8 mouse cellular contexts compared by ENCODE assay signal in genomic region chrX:136992191-136992965, GRCm38 (mm10). TPM values are rescaled to one million over a fixed set of nuclear protein-coding genes. Genes with fewer than 3 reads are reported as not detected.
DNase-seq lines count a peak whose midpoint lies in the region; ATAC-seq and TF ChIP-seq lines count a peak whose summit lies in the region.

No protein-coding gene starts in this region.

- no peaks in the 10 kb centered on the region for H3K9me3 ChIP-seq in hindbrain, postnatal 0 days (ENCODE audit: low read length)
- H3K9me3 ChIP-seq in midbrain, embryonic 14.5 days (ENCODE audit: control insufficient read depth, low read length): no peaks in the 10 kb centered on the region

- ATAC-seq in hindbrain, postnatal 0 days: peak; percentile 57
- peak; percentile 69 for ATAC-seq in midbrain, embryonic 14.5 days (ENCODE audit: low FRiP score, low TSS enrichment)

- H3K27ac ChIP-seq in gastrocnemius, adult 2 months: no peak overlapping the region
- peak overlapping the region; percentile 52; the same call in 1 of the 2 replicates for H3K27ac ChIP-seq in testis, adult 2 months (ENCODE audit: control insufficient read depth, insufficient read depth, low read depth, low read length)
- peak overlapping the region; percentile 85 for H3K27ac ChIP-seq in hindbrain, postnatal 0 days
- H3K27ac ChIP-seq in midbrain, embryonic 14.5 days (replicated peaks; ENCODE audit: low read depth, low read length): peak overlapping the region; percentile 92

- intact Hi-C loops in gastrocnemius, adult 2 months (cut with DNase I): no loop called here
- intact Hi-C loops in left cerebral cortex, postnatal 25 days (cut with DNase I): no loop called here

- peak overlapping the region; percentile 62 for H3K4me3 ChIP-seq in gastrocnemius, adult 2 months
- H3K4me3 ChIP-seq in testis, adult 2 months (ENCODE audit: control insufficient read depth, low read depth, low read length): peak overlapping the region; percentile 73
- H3K4me3 ChIP-seq in hindbrain, postnatal 0 days (ENCODE audit: low read length): peak overlapping the region; percentile 48
- H3K4me3 ChIP-seq in midbrain, embryonic 14.5 days (replicated peaks; ENCODE audit: low read depth, low read length): peak overlapping the region; percentile 50

- peaks cover 2% of the 10 kb centered on the region; the same call in 1 of the 2 replicates for H3K4me1 ChIP-seq in testis, adult 2 months (ENCODE audit: control insufficient read depth, insufficient read depth, low read length)
- no peaks in the 10 kb centered on the region for H3K4me1 ChIP-seq in hindbrain, postnatal 0 days (ENCODE audit: insufficient read depth, low read length)
- peaks cover 8% of the 10 kb centered on the region; the same call in 1 of the 2 replicates for H3K4me1 ChIP-seq in midbrain, embryonic 14.5 days (ENCODE audit: control insufficient read depth, insufficient read depth, low read length)

- H3K4me2 ChIP-seq in hindbrain, postnatal 0 days (ENCODE audit: low read depth, low read length): peak overlapping the region; percentile 56
- peak overlapping the region; percentile 52 for H3K4me2 ChIP-seq in midbrain, embryonic 14.5 days (ENCODE audit: low read length)

- no peaks in the 10 kb centered on the region for H3K36me3 ChIP-seq in testis, adult 2 months (ENCODE audit: control insufficient read depth, insufficient read depth, low read length)
- no peaks in the 10 kb centered on the region for H3K36me3 ChIP-seq in hindbrain, postnatal 0 days (ENCODE audit: insufficient read depth, low read length)
- no peaks in the 10 kb centered on the region for H3K36me3 ChIP-seq in midbrain, embryonic 14.5 days (ENCODE audit: control insufficient read depth, insufficient read depth, low read length)

- TF ChIP-seq CTCF in gastrocnemius, adult 2 months (IDR thresholded peaks at IDR 0.05): no peak
- no peak for TF ChIP-seq CTCF in testis, adult 2 months (IDR thresholded peaks at IDR 0.05; ENCODE audit: control insufficient read depth, insufficient read depth, insufficient replicate concordance, low read depth, low read length)
- no peak for TF ChIP-seq CTCF in hindbrain, postnatal 0 days (IDR thresholded peaks at IDR 0.05; ENCODE audit: low read depth)

- WGBS in hindbrain, postnatal 0 days: 26% methylated on average over 19 of the region's 19 CpGs
- 28% methylated on average over 19 of the region's 19 CpGs for WGBS in midbrain, embryonic 14.5 days

- no peaks in the 10 kb centered on the region for H3K27me3 ChIP-seq in testis, adult 2 months (ENCODE audit: control insufficient read depth, insufficient read depth, low read length)
- H3K27me3 ChIP-seq in hindbrain, postnatal 0 days (ENCODE audit: insufficient read depth, low read length): no peaks in the 10 kb centered on the region
- H3K27me3 ChIP-seq in midbrain, embryonic 14.5 days (ENCODE audit: control insufficient read depth, insufficient read depth, low read length): no peaks in the 10 kb centered on the region

- TF ChIP-seq POLR2A in testis, adult 2 months (IDR thresholded peaks at IDR 0.05; ENCODE audit: control insufficient read depth, low read depth, low read length): no peak

- no peak for DNase-seq in gastrocnemius, adult 2 months
- DNase-seq in gastrocnemius, adult 18-20 months (ENCODE audit: low spot score): no peak
- no peak for DNase-seq in testis, postnatal 10 days (ENCODE audit: low spot score)
- peak; percentile 53 for DNase-seq in hindbrain, postnatal 0 days (ENCODE audit: low spot score)
- DNase-seq in midbrain, embryonic 14.5 days: peak; percentile 43
- DNase-seq in testis, postnatal 14 days (ENCODE audit: low spot score): no peak
- DNase-seq in left cerebral cortex, postnatal 25 days (ENCODE audit: low spot score in 2 of 2): no peak

- H3K9ac ChIP-seq in hindbrain, postnatal 0 days (replicated peaks; ENCODE audit: low read length): peak overlapping the region; percentile 61
- H3K9ac ChIP-seq in midbrain, embryonic 14.5 days (replicated peaks; ENCODE audit: low read length): peak overlapping the region; percentile 71

RNA-seq across cellular contexts. Expression of gene Zcchc18, which starts 0.6 kb away (rescaled TPM):
- under 1 TPM in 1 of 2 experiments, not detected in 1; 0.11 TPM for total RNA-seq in gastrocnemius, adult 2 months (2021)
- total RNA-seq in gastrocnemius, adult 18-20 months (2021): under 1 TPM; 0.09 to 0.11 TPM
- polyA plus RNA-seq in testis, adult 2 months (2012; rRNA removed): 1.4 and 2.1 TPM in 2 replicates
- 151 and 166 TPM in 2 replicates for total RNA-seq in hindbrain, postnatal 0 days (2014; rRNA removed)
- polyA plus RNA-seq in hindbrain, postnatal 0 days (2015; fragmentation: Nextera tagmentation; extraction: Ambion mirVana): 495 and 508 TPM in 2 replicates
- polyA plus RNA-seq in midbrain, embryonic 14.5 days (2014; fragmentation: Nextera tagmentation; extraction: Ambion mirVana): 304 and 316 TPM in 2 replicates
- 100 to 1,000 TPM; 240 to 266 TPM for total RNA-seq in left cerebral cortex, postnatal 25 days (2021)

RNA-seq across cellular contexts. Expression of gene Tmsb15b1, which starts 15.7 kb away (rescaled TPM):
- total RNA-seq in gastrocnemius, adult 2 months (2021): 1 to 10 TPM in 1 of 2 experiments, not detected in 1; 2.4 TPM
- 1 to 10 TPM; 2.2 to 5.5 TPM for total RNA-seq in gastrocnemius, adult 18-20 months (2021)
- 9.9 and 22.9 TPM in 2 replicates for polyA plus RNA-seq in testis, adult 2 months (2012; rRNA removed)
- total RNA-seq in hindbrain, postnatal 0 days (2014; rRNA removed): 0.68 and 19.2 TPM in 2 replicates
- 39.0 and 43.7 TPM in 2 replicates for polyA plus RNA-seq in hindbrain, postnatal 0 days (2015; fragmentation: Nextera tagmentation; extraction: Ambion mirVana)
- polyA plus RNA-seq in midbrain, embryonic 14.5 days (2014; fragmentation: Nextera tagmentation; extraction: Ambion mirVana): 29.4 and 33.4 TPM in 2 replicates
- 1 to 10 TPM; 3.0 to 7.7 TPM for total RNA-seq in left cerebral cortex, postnatal 25 days (2021)

RNA-seq across cellular contexts. Expression of gene Tmsb15l, which starts 15.7 kb away (rescaled TPM):
- under 1 TPM in 1 of 2 experiments, not detected in 1; 0.75 TPM for total RNA-seq in gastrocnemius, adult 2 months (2021)
- total RNA-seq in gastrocnemius, adult 18-20 months (2021): under 1 TPM; 0.32 to 0.33 TPM
- polyA plus RNA-seq in testis, adult 2 months (2012; rRNA removed): 4.9 and 6.7 TPM in 2 replicates
- 1.7 and 4.2 TPM in 2 replicates for total RNA-seq in hindbrain, postnatal 0 days (2014; rRNA removed)
- polyA plus RNA-seq in hindbrain, postnatal 0 days (2015; fragmentation: Nextera tagmentation; extraction: Ambion mirVana): 8.8 and 9.1 TPM in 2 replicates
- 9.1 and 10.4 TPM in 2 replicates for polyA plus RNA-seq in midbrain, embryonic 14.5 days (2014; fragmentation: Nextera tagmentation; extraction: Ambion mirVana)
- total RNA-seq in left cerebral cortex, postnatal 25 days (2021): 1 to 10 TPM; 3.1 to 3.8 TPM

RNA-seq across cellular contexts. Expression of gene Tmsb15b2, which starts 17.1 kb away (rescaled TPM):
- 10 to 100 TPM in 1 of 2 experiments, 1 to 10 TPM in 1; 5.1 to 10.7 TPM for total RNA-seq in gastrocnemius, adult 2 months (2021)
- total RNA-seq in gastrocnemius, adult 18-20 months (2021): 1 to 10 TPM; 6.6 to 7.5 TPM
- polyA plus RNA-seq in testis, adult 2 months (2012; rRNA removed): 15.3 and 21.9 TPM in 2 replicates
- total RNA-seq in hindbrain, postnatal 0 days (2014; rRNA removed): 1.0 and 6.3 TPM in 2 replicates
- polyA plus RNA-seq in hindbrain, postnatal 0 days (2015; fragmentation: Nextera tagmentation; extraction: Ambion mirVana): 74.9 and 82.2 TPM in 2 replicates
- polyA plus RNA-seq in midbrain, embryonic 14.5 days (2014; fragmentation: Nextera tagmentation; extraction: Ambion mirVana): 101 and 105 TPM in 2 replicates
- 10 to 100 TPM in 1 of 2 experiments, 1 to 10 TPM in 1; 9.7 to 13.4 TPM for total RNA-seq in left cerebral cortex, postnatal 25 days (2021)

RNA-seq across cellular contexts. Expression of gene Slc25a53, which starts 45.7 kb away (rescaled TPM):
- total RNA-seq in gastrocnemius, adult 2 months (2021): 1 to 10 TPM; 1.8 to 4.0 TPM
- total RNA-seq in gastrocnemius, adult 18-20 months (2021): 1 to 10 TPM; 1.4 to 2.6 TPM
- polyA plus RNA-seq in testis, adult 2 months (2012; rRNA removed): 3.6 and 4.2 TPM in 2 replicates
- total RNA-seq in hindbrain, postnatal 0 days (2014; rRNA removed): 24.8 and 28.4 TPM in 2 replicates
- 12.2 and 12.6 TPM in 2 replicates for polyA plus RNA-seq in hindbrain, postnatal 0 days (2015; fragmentation: Nextera tagmentation; extraction: Ambion mirVana)
- polyA plus RNA-seq in midbrain, embryonic 14.5 days (2014; fragmentation: Nextera tagmentation; extraction: Ambion mirVana): 16.2 and 16.5 TPM in 2 replicates
- 10 to 100 TPM; 23.0 to 32.1 TPM for total RNA-seq in left cerebral cortex, postnatal 25 days (2021)

Comparison
In these comparisons a context has a peak if more than half of its experiments do, and no peak if none do; other contexts are left out.
1. DNase-seq: peak in hindbrain, postnatal 0 days (single experiment) and midbrain, embryonic 14.5 days (single experiment); none in gastrocnemius, adult 2 months (single experiment), gastrocnemius, adult 18-20 months (single experiment), testis, postnatal 10 days (single experiment), testis, postnatal 14 days (single experiment) and left cerebral cortex, postnatal 25 days (0 of 2).
2. RNA of gene Zcchc18, which starts 0.6 kb away (total RNA-seq): 240 to 266 TPM in left cerebral cortex, postnatal 25 days and 151 to 166 TPM in hindbrain, postnatal 0 days; 0.09 to 0.11 TPM in gastrocnemius, adult 18-20 months and 0.11 TPM in gastrocnemius, adult 2 months; every median in the first group is over 100 times any median in the second.
3. Peak in every context shown above with its lines, with median percentiles within 50 percentile points of each other: H3K4me3 ChIP-seq.